Mouse (Mus musculus) forebrain, embryonic 14.5 days (tissue): ENCODE measurements around the gene Gm5148. TPM values are rescaled to one million over a fixed set of nuclear protein-coding genes. Genes with fewer than 3 reads are reported as not detected.

Source experiments
- ATAC-seq: fragments of 200-750 bp; cut with Nextera tagmentation; 2 replicates; pipeline ENCODE4 v1.8.0; 2017; ENCODE audit warnings: mild to moderate bottlenecking, moderate library complexity
- DNase-seq: peaks from one replicate; pipeline ENCODE4 v3.0.0-alpha.2; 2015; ENCODE audit warnings: low spot score
- H3K27ac ChIP-seq: fragments of 300-500 bp; sonication (generic); 2 replicates; pipeline ENCODE4 v1.5.1; 2014; ENCODE audit warnings: low read depth, mild to moderate bottlenecking, control low read depth, low read length, moderate library complexity
- H3K27me3 ChIP-seq: fragments of 300-500 bp; sonication (generic); replicated peaks from 2 replicates; pipeline ENCODE4 v1.6.1; 2014; ENCODE audit warnings: low read length, control low read depth, mixed read lengths; ENCODE audit not compliant: control insufficient read depth, insufficient read depth
- H3K36me3 ChIP-seq: fragments of 300-500 bp; sonication (generic); 2 replicates; pipeline ENCODE4 v1.6.1; 2014; ENCODE audit warnings: low read length, control low read depth; ENCODE audit not compliant: control insufficient read depth, insufficient read depth
- H3K4me1 ChIP-seq: fragments of 300-500 bp; sonication (generic); 2 replicates; pipeline ENCODE4 v1.6.1; 2014; ENCODE audit warnings: antibody characterized with exemption, low read length, control low read depth; ENCODE audit not compliant: control insufficient read depth, insufficient read depth
- H3K4me2 ChIP-seq: fragments of 300-500 bp; sonication (generic); 2 replicates; pipeline ENCODE4 v1.6.1; 2014; ENCODE audit warnings: mild to moderate bottlenecking, control low read depth, low read length
- H3K4me3 ChIP-seq: fragments of 300-500 bp; sonication (generic); 2 replicates; pipeline ENCODE4 v1.5.1; 2014; ENCODE audit warnings: low read depth, low read length, control low read depth
- H3K9ac ChIP-seq: fragments of 300-500 bp; sonication (generic); 2 replicates; pipeline ENCODE4 v1.6.1; 2014; ENCODE audit warnings: mild to moderate bottlenecking, low read length, control low read depth, moderate library complexity
- H3K9me3 ChIP-seq: fragments of 300-500 bp; sonication (generic); replicated peaks from 2 replicates; pipeline ENCODE4 v1.6.1; 2016; ENCODE audit warnings: low read length, control low read depth, mixed read lengths; ENCODE audit not compliant: control insufficient read depth
- WGBS: fragments of 180-500 bp; shearing (Covaris S2); extraction: QIAGEN DNeasy Blood & Tissue Kit; methylation state at CpG from one replicate; pipeline ENCODE4 v1.1.7; 2014; 5-methylcytosine and 5-hydroxymethylcytosine counted together
- polyA plus RNA-seq: library from polyadenylated mRNA; unstranded; fragments of >200 nt; fragmentation: Nextera tagmentation; extraction: Ambion mirVana; gene quantifications from 2 replicates; pipeline ENCODE4 v1.2.1, GENCODE M21; 2014

Gene Gm5148
- polyA plus RNA-seq, 1 experiment from 2014 or later, result 8.8 TPM

DNA sequence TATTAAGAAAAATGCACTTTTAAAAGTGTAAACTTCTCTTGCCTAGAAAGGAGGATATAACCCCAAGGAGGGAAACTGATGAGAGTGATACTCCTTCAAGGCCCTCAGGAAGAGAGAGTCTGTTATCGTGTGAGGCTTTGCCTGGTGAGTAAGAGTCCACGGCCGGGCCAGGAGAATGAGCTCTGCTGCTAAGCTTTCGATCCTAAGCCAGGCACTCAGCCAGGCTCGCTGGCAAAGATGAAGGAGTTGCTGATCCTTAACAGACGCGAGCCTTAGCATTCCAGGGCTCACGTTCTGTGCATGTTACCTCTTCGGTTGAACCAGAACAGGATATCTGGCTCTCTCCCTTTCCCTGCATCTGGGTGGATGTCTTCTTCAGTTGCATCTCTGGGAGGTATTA is 11.8 kb downstream of the Gm5148 start:
- Histone ChIP-seq H3K27ac (no peak overlapping the region), H3K4me1 (no peaks in the 10 kb centered on the region), H3K27me3 (no peaks in the 10 kb centered on the region), H3K9me3 (no peaks in the 10 kb centered on the region), H3K4me2 (no peak overlapping the region), H3K4me3 (no peak overlapping the region), H3K9ac (no peak overlapping the region), H3K36me3 (no peaks in the 10 kb centered on the region)
- WGBS, result 61% methylated on average over 9 of the region's 9 CpGs
- no peak for ATAC-seq
- peak; percentile 52 for DNase-seq

DNA sequence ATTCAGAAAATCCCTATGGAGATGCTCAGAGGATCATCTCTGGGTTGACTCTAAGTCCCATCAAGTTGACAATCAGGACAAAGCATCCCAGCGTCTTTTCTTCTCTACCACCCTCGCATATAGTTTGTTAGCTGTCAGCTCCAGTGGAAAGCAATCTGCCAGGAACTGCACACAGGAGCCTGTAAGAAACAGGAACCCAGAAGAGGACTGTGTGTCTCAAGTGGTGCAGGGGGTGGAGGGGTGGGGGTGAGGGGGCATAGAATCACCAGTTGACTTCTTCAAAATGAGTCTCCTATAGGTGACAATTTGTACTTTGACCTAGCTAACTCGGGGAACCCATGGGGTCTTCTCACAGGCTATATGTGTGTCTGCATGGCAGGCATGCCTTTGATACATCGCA is 12.7 kb downstream of the Gm5148 start:
- H3K27ac ChIP-seq, result no peak overlapping the region
- H3K4me2 ChIP-seq, result no peak overlapping the region
- H3K36me3 ChIP-seq, result no peaks in the 10 kb centered on the region
- no peaks in the 10 kb centered on the region for H3K9me3 ChIP-seq
- no peaks in the 10 kb centered on the region for H3K4me1 ChIP-seq
- H3K4me3 ChIP-seq, result no peak overlapping the region
- H3K9ac ChIP-seq, result no peak overlapping the region
- WGBS, result 89% methylated on average over 4 of the region's 4 CpGs
- DNase-seq (no peak), ATAC-seq (no peak)
- H3K27me3 ChIP-seq, result no peaks in the 10 kb centered on the region

GRCm38 (mm10) chr3:37707801-37708200 is 16.5 kb downstream of the Gm5148 start:
- Histone ChIP-seq H3K4me2 (no peak overlapping the region), H3K4me3 (no peak overlapping the region), H3K27ac (no peak overlapping the region), H3K9me3 (no peaks in the 10 kb centered on the region), H3K9ac (no peak overlapping the region), H3K4me1 (no peaks in the 10 kb centered on the region), H3K36me3 (no peaks in the 10 kb centered on the region), H3K27me3 (no peaks in the 10 kb centered on the region)
- ATAC-seq (no peak), DNase-seq (no peak)
- 89% methylated on average over 6 of the region's 6 CpGs for WGBS

- Histone ChIP-seq H3K27me3 (no peaks in the 10 kb centered on the region), H3K27ac (no peak overlapping the region), H3K4me1 (no peaks in the 10 kb centered on the region), H3K9ac (no peak overlapping the region), H3K9me3 (no peaks in the 10 kb centered on the region), H3K4me3 (no peak overlapping the region), H3K4me2 (no peak overlapping the region), H3K36me3 (no peaks in the 10 kb centered on the region)
- no peak for DNase-seq
- WGBS, result 91% methylated on average over 4 of the region's 4 CpGs
- ATAC-seq, result no peak
Observed at GRCm38 (mm10) chr3:37706439-37706838, 17.9 kb downstream of the Gm5148 start.

GRCm38 (mm10) chr3:37705436-37705835 is 18.9 kb downstream of the Gm5148 start:
- Histone ChIP-seq H3K9me3 (no peaks in the 10 kb centered on the region), H3K4me3 (no peak overlapping the region), H3K27me3 (no peaks in the 10 kb centered on the region), H3K4me1 (no peaks in the 10 kb centered on the region), H3K27ac (no peak overlapping the region), H3K4me2 (no peak overlapping the region), H3K36me3 (no peaks in the 10 kb centered on the region), H3K9ac (no peak overlapping the region)
- WGBS, result 73% methylated on average over 6 of the region's 6 CpGs
- no peak for DNase-seq
- ATAC-seq, result no peak

DNA sequence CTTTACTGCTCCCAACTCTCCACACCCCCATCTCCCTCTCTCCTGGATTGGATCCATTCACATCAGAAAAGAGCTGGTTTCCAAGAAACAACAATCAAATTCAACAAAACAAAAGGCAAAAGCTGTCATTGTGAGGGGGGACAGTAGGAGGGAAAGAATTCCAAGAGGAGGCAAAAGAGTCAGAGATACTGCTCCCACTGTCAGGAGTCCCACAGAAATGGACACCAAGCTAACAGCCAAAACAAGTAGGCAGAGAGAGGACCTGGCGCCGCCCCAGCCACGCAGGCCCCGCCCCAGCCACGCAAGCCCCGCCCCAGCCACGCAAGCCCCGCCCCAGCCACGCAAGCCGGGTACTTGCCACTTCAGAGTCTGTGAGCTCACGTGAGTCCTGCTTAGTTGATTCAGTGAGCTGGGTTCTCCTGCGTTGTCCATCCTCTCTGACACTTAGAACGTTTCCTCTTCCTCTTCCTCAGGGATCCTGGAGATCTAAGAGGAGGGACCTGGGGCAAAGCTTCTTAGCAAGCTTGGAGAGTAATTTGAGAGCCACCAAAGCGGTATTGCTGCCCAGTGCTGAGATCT is 19.5 kb downstream of the Gm5148 start:
- DNase-seq (no peak), ATAC-seq (no peak)
- Histone ChIP-seq H3K27ac (no peak overlapping the region), H3K4me1 (no peaks in the 10 kb centered on the region), H3K9ac (no peak overlapping the region), H3K4me2 (no peak overlapping the region), H3K9me3 (no peaks in the 10 kb centered on the region), H3K4me3 (no peak overlapping the region), H3K27me3 (no peaks in the 10 kb centered on the region), H3K36me3 (no peaks in the 10 kb centered on the region)
- WGBS, result 52% methylated on average over 14 of the region's 14 CpGs

GRCm38 (mm10) chr3:37703066-37703465 is 21.2 kb downstream of the Gm5148 start:
- Histone ChIP-seq H3K9ac (no peak overlapping the region), H3K36me3 (no peaks in the 10 kb centered on the region), H3K27me3 (no peaks in the 10 kb centered on the region), H3K4me1 (no peaks in the 10 kb centered on the region), H3K27ac (no peak overlapping the region), H3K4me2 (no peak overlapping the region), H3K9me3 (no peaks in the 10 kb centered on the region), H3K4me3 (no peak overlapping the region)
- DNase-seq (no peak), ATAC-seq (no peak)
- 91% methylated on average over 6 of the region's 6 CpGs for WGBS

DNA sequence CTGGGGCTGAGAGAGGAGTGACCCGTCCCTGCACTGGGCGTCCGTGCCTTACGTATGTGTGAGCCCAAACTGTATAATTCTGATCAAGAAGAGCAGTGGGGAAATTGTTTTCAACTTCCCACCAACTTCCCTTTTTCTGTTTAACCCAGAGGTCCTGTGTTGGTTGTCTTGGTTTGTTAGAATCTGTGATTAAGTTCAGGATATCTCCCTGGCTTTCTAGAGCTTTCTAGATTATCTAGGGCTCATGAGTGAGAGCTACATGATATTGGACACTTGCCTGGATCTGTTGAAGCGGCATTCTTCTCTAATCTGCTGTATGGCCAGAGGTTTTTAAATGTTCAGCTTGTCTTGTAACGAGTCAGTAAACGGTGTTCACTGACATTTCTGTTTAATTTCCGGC is 30.7 kb downstream of the Gm5148 start:
- no peak for ATAC-seq
- no peak for DNase-seq
- 81% methylated on average over 8 of the region's 8 CpGs for WGBS
- no peaks in the 10 kb centered on the region for H3K4me1 ChIP-seq
- H3K9ac ChIP-seq, result no peak overlapping the region
- H3K27me3 ChIP-seq, result no peaks in the 10 kb centered on the region
- no peaks in the 10 kb centered on the region for H3K9me3 ChIP-seq
- no peak overlapping the region for H3K27ac ChIP-seq
- no peak overlapping the region for H3K4me2 ChIP-seq
- H3K4me3 ChIP-seq, result no peak overlapping the region
- no peaks in the 10 kb centered on the region for H3K36me3 ChIP-seq

DNA sequence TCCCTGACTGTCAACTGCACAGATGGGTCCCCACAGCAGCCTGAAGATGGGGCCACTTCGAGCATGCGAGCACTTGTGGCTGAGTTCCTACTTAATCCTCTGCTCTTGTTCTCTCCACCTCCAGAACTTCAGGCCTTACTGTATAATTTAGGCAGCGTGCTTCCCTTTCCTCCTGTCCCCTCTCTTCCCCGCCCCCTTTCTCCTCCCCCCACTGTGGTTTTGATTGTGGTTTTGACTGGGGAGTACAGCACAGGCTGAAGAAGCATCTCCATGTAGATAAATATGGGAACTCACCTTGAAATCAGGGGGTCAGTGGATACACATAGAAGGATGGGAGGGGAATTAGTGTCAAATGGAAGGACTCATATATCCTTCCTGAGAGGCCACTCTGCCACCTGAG is 31.3 kb downstream of the Gm5148 start:
- WGBS, result 85% methylated on average over 4 of the region's 4 CpGs
- no peaks in the 10 kb centered on the region for H3K9me3 ChIP-seq

More for the DNA sequence above, 31.3 kb downstream of the Gm5148 start:
- no peak for DNase-seq
- Histone ChIP-seq H3K27ac (no peak overlapping the region), H3K27me3 (no peaks in the 10 kb centered on the region), H3K36me3 (no peaks in the 10 kb centered on the region), H3K4me1 (no peaks in the 10 kb centered on the region), H3K9ac (no peak overlapping the region), H3K4me2 (no peak overlapping the region), H3K4me3 (no peak overlapping the region)
- no peak for ATAC-seq
